Mouse (Mus musculus) spleen, postnatal 10 days (tissue): Measurements from ENCODE around the gene Nthl1.

Experiments used
- DNase-seq, 2 experiments: peaks; one replicate each; pipeline ENCODE4 v3.0.0; 2021 to 2022; ENCODE audit warnings: low spot score in 2 of 2

Gene Nthl1

DNA sequence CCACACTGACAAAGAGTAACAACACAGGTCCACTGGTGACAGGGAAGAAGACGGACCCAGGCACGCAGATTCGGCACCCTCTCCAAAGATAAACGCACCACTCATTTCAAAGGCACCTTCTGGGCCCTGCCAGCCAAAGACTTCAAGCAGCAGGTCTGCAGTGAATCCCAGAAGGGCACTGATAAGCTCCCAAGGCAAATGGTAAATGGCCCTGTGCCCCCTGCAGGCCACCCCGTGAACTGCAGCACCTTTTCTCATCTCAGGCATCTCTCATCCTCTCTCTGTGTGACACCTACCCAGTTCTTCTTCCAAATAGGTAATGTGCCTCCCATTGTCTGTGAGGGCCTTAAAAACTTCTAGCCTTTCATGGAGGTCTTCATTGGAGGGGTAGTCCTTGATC is 3.8 kb upstream of the Nthl1 start:
- DNase-seq: peak; percentile 83 to 89

DNA sequence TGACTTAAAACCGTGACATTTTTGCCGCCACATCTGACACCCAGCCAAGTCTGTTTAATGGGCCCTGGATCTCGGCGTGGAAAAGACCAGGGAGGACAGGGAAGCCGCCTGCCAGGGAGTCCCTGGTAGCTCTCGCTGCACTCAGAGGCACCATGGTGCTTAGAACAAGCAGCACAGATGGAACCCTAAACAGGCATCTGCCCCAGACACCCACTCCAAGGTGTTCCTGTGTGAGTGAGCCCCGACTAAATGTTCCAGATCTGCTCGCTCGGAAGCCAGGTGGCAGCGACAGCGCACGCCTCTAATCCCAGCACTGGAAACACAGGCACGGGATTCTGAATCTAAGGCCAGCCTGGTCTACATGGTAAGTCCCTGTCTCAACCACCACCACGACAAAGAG is 2.4 kb upstream of the Nthl1 start:
- no peak for DNase-seq

DNA sequence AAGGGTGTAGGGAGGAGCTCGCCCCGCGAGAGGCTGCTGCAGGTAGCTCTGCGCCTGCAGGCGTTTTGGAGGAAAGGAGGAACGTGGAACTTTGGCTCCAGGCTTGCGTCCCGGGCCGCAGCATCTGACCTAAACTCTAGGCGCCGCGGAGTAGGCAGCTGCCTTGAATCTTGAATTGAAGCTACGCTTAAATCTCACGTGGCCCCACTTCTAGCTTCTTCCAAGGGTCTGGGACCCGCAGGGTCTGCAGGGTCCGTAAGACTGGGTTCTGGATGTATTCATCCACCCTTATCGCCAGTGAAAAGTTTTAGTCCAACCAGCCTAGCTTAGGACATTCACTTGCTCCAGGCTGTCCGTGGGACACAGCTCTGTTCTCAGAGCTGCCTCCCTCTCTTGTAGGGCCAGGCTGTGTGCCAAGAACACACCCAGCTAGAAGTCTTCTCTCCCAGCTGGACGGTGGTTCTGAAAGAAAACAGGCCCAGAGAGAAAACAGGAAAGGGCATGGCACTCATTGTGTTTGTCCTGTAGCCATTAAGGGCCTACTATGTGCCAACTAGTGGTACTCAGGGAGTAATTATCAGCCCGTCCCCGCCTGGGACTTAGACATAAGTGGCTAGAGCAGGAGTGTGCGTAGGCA is 451 bp downstream of the Nthl1 start:
- peak in 1 of 2 experiments; percentile 56 for DNase-seq

DNA sequence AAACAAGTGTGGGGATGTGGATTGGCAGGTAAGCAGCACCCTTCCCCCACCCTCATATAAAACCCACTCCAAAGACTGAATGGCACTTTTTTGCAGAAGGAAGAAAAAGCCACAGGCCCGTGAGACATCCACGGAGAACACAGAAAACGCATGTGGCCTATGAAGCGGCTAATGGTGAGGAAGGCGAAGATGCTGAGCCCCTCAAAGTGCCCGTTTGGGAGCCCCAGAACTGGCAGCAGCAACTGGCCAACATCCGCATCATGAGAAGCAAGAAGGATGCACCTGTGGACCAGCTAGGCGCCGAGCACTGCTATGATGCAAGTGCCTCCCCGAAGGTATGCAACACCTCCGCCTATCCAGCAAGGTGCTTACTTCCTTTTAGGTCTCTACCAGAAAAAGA is 1.4 kb downstream of the Nthl1 start:
- DNase-seq: no peak

DNA sequence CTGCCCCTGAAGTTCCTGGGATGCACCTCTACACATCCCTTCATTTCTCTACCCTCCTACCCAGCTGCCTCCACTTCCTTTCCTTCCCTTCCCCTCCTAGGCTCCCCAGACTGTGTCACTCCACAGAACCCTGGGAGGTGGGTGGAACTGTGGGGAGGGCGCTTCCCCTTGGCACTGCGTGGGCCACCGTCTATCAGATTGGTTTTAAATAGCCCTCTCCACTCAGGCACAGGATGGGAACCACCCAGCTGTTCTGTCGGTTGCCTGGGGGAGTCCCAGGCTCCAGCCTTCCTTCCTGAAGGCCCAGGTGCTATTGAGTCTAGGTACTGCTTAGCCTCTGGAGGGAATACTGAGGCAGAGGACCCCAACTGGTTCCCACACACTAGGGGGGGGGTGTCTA is 2.5 kb downstream of the Nthl1 start:
- DNase-seq: no peak

DNA sequence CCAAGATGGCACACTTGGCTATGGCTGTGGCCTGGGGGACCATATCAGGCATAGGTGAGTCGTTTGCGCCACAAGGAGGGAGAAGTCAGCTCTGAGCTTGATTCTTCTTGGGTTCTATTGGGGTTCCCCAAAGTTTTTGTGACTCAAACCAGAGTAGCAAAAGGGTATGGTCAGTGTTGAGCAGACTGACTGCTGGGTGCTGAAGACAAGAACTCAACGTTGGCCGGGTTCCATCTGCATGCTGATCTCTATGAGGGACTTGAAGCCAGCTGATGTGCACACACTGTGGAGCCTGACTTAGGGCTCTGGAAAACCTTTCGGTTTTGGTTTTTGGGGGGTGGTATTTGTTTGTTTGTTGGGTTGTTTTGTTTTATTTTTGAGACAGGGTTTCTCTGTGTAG is 3.2 kb downstream of the Nthl1 start:
- no peak for DNase-seq

DNA sequence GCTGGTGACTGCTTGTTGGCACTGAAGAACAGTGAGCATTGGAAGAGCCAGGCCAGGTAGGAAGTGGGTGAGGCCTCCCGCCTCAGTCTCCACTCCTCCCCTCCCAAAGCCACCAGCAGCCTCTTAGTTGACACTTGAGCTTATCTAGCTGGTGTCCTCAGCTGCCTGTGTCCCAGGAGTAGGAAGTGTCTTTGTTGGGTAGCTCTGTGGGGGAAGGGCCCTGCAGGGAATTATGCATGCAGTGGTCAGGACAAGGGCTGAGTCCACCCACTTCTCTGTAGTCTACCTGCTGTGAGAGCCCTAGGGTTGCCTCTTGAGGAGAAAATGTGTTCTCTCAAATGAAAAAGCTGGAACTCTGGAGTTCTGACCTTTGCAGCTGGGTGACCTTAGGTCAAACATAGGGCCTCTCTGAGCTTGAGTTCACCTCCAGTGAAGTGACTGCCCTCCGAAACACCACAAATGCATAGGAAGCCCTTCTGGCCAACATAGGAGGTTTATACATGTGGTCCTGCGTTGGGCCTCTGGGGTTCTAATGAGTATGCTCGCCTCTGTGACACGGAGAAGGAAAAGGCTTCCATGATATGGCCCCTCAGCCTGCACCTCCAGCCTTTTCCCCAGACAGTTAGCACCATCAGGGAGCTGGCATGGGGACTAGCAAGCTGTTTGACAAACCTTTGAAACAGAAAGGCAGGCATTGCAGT is 4.5 kb downstream of the Nthl1 start:
- no peak for DNase-seq

DNA sequence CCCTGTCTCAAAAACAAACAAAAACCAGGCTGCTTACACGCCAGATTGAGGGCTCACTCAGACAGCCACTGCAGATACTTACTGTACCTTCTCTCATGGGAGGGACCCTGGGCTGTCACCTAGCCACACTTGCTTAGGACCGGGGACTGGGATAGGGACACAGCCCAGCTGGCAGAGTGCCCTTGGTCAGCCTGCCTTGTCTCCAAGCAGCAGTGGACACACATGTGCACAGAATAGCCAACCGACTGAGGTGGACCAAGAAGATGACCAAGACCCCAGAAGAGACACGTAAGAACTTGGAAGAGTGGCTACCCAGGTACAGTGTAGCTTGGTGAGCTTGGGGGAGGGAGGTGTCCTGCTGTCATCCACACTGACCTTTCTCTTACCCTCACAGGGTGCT is 5.7 kb downstream of the Nthl1 start:
- peak in 1 of 2 experiments; percentile 11 for DNase-seq

DNA sequence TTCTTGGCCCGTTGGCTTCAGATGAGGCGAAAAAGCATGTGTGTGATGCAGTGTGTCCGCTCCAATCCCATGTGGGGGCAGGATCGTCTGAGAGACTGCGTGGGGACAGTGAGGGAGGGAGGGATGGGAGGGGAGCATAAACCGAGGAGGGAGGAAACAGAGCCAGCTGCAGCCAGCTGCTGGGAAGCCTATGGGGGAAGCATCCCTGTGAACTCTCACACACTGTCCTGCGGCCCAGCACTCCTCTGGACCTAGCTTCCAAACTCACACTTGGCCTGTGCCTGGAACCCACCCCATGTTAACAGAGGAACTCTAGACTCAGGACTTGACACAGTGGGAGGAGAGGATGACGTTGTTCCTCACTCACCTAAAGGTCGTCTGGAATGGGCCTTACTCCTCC is 6.4 kb downstream of the Nthl1 start:
- DNase-seq: no peak

DNA sequence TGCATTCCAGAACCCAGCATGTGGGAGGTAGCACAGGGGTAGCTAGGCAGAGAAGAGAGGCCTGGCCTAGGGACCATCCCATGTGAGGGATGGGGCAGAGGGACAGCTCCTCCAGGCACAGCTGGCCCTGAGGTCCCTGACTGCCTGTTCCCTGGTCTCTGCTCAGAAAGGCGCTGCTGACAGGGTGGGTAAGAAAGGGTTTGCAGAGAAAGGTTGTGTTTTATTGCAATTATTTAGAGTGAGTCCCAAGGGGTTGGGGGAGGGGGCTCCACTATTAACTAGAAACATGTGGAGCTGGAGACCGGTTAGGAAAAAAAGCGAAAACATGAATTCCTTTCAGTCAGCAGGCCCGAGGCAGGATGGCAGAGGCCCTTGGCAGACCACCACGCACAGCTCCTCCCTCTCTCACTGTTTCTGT is 7.1 kb downstream of the Nthl1 start:
- no peak for DNase-seq

DNA sequence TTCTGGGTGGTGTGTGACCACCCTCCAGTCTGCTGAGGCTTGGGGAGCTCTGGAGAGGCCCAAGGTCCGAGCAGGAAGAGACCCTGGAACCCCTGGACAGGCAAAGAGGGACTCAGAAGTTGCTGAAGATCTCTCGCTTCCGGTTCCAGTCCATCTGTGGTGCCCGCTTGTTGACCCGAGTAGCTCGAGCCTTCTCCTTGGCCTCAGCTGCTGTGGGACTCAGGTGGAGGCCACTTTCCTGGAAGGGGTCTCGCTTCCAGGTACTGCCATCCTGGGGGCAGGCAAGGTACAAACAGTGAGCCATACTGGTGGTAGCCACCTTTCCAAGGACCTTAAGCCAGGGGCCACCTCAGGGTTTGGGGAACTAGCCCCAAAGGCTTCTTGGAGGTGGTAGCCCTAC is 7.6 kb downstream of the Nthl1 start:
- no peak for DNase-seq

DNA sequence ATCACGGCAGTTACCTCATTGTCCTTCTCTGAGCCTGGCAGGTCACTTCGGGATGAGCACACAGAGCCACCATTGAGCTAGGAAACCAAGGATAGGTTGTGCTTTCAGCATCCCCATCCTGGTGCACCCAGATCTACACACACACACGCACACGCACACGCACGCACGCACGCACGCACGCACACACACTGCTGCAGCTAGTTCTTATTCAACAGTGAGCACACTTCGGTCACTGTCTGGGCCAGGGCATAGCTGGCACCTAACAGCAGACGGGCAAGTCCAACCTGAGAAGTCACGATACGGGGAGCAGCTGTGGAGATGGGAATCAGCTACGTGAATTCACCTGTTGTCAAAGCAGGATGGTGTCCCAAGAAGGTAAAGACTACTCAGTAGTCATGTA is 8.1 kb downstream of the Nthl1 start:
- DNase-seq: no peak

DNA sequence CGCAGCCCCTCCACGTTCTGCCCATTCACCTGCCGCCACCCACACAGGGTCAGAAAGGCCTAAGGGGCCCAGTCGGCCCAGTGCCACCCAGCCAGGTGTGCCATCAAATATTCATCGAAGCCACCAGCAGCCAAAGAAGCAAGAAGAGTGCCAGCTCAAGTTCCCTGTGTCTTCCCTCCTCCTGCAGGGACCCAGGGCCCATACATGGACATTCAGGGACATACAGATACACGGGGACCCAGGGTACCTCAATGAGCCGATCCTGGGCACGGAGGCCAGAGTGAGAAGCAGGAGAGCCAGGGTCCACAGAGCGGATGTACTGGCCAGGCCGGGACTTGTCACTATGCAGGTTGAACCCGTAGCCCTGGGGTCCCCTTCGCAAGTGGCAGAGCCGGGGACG is 9.5 kb downstream of the Nthl1 start:
- DNase-seq: no peak

DNA sequence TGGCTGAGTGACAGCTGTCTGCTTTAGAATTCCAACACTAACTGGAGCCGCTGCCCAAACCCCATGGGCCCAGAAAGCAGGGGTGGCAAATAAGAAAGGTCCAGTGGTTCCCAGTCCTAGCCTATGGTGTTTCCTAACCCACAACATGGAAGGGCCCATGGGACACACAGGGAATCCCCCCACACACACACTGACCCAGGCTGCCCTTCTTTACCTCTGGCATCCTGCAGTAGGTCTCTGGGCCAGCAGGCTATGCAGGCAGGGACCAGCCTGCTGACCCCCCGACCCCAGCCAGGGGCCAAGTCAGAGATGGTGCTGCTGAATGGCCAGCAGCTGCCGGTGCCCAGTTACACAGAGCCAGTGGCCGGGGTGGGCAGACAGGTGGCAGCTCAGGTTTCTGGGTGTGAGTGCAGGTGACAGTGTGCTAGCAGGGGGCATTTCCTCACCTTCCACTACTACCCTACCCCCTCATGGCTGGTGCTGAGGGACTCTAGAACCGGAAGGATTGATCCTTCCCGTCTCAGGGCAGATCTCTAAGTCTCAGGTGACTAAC is 10.4 kb downstream of the Nthl1 start:
- DNase-seq: no peak

DNA sequence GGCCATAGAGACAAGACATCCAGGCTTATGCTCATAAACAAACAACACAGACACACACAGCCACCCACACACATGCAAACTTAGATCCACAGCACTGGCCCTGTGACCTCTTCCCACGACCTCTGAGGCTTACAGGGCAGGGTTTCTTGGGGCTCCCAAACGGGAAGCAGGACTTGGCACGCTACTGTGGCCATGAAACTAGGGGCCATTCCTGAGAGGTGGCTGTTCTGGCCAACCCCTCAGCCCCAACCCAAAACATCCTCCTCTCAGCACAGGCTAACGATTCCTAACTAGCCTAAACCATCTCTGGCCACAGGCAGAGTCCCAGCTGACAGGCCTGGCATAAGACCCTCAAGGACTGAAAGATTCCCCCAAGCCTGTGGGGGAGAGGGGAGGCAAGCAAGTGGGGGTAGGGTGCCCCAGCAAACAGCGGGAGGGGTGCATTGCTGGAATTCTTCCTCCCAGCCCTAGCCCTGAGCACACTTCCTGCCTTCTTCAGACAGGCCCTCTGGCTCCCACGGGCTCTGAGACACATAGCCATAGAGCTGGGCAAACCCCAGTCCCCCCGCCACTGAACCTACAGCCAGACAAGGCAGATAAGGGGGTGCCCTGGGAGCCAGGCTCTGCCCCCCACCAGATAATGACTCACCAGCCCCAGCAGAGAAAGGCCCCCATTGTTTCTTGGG is 11.7 kb downstream of the Nthl1 start:
- no peak for DNase-seq

DNA sequence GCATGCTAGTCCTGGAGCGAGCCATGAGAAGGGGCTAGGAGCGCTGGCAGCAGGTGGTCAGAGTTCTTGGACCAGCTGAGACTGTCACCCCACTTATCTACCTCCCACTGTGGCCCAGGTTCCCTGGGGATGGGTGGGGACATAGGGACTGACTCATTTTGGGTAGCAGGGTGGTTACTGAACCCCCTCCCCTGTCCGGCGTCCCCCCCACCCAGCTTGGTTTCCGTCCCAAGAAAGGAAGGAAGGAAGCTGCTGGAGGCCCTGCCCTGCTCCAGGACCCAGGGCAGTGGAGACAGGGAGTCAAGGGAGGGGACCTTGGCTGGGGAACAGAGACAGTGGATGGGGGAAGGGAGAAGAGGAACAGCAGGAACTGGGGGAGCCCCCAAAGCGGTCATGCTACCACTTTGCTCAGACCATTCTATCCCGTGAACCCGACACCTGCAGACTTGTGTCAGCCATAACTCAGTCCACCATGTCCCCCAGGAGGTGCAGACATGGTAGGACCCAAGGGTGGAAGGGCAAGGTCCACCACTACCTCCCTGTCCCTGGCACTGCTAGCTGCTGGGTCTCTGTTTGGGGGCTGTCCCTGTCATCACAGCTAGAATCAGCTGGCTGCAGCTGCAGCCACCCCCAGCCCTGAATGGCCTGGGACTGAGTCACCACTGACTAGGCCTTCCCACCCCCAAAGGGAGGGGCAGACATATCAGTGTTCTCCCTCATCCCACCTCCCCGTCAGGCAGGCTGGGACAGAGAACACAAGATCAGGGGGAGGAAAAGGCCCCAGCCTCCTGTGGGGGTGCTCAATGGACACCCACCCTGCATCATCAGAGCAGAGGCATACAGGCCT is 12.6 kb downstream of the Nthl1 start:
- no peak for DNase-seq

DNA sequence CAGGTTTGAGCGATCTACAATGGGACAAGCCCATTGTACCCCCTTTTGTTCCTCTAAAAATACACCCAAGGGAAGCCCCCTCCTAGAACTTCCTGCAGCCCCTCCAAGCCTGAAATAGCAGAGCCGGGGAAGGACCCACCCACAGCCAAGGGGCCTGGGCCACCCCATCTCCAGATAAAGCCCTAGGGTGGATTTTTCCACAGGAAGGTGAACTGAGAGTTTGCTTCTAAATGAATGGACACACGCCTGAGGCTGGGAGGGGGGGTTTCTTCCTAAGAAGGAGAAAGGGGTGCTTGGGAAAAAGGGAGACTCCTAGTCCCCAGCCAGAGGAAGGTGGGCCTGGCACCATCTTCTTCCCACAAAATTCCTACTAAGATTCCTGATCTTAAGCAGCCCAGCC is 13.4 kb downstream of the Nthl1 start:
- DNase-seq: no peak

DNA sequence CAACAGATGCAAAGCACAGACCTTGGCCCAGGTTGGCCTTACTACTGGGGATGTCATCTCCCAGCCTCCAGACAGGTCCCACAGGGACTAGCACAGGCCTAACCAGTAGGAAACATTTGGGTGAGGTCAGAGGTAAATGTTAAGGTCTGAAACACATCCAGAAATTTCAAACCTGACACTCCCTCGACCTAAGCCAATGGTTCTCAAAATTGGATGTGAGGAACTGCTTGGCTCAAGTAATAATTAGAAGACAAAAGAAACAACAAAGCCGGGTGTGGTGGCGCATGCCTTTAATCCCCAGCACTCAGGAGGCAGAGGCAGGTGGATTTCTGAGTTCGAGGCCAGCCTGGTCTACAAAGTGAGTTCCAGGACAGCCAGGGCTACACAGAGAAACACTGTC is 13.9 kb downstream of the Nthl1 start:
- DNase-seq: no peak

DNA sequence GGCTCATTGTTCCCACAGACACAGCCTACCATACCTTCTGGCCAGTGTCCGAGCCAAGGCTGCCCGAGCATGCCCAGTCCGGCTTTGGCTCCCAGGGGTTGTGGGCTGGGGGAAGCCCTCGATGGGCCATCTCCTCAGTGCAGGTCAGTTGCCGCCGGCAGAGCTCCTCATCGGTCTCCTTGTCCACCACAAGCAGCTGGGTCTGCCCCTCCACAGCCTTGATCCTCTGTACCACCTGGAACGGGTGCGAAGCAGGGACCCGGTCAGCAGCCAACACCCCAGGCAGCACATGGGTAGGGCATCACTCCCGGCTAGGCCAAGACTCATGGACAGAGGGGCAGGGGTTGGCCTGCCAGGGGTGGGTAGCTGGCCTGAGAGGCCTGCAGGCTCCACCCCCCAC is 15.0 kb downstream of the Nthl1 start:
- DNase-seq: no peak

DNA sequence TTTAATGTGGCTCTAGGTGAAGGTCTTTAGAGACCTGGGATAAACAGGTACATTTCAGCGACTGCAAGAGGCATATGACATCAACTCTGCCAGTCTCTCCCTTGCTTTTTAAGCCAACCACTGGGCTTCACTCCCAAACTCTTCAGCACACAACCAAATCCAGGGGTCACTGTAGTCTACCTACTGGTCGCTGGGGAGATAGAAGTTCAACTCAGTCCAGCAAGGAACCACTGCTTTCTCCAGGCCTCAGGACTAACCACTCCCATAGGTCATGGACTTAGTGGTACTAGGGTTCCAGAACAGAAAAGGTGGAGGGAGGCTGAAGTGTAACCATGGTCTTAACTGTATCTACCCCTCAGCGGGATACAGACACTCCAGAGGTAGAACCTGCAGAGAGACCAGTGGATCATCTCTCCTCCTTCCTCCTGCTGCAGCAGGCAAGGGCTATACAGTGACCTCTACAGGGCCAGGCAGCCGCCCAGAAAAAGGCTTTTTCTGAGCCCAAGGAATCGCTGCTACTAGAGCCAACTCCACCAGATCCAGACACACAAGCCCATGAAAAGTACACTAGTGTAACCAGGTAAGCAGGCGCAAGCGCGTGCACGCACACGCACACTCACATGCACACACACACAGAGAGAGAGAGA is 16.4 kb downstream of the Nthl1 start:
- DNase-seq: no peak

DNA sequence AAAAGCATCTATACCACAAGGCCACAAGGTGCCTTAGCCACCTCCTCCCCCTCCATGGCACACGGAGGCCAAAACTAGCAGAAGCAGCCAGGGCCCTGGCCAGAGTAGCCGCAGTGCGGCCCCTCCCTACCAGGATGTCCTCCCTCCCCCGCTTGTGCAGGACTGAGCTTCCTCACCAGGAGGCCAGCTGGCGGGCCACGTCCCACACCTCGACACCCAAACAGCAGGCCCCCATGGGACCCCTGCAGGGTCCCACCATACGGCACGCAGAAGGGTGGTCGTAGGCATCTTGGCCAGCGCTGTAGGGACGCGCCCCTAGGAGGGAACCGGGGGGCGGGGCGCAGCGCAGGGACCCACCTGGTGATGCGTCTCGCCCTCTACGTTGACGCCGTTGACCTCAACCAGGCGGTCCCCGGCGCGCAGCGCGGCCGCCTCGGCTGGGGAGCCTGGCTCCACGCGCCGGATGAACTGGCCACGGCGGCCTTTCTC is 17.1 kb downstream of the Nthl1 start:
- DNase-seq: no peak
